Mouse (Mus musculus): ENCODE data around the gene Wdr91.

Wdr91 gene

GRCm38 (mm10) chr6:34879101-34879740 is 31.5 kb downstream of the Wdr91 start:
- DNase-seq (ENCODE audit: low spot score in 2 of 2), result no peak

GRCm38 (mm10) chr6:34877509-34878321 is 33.0 kb downstream of the Wdr91 start, which contains the start of gene Cyren:
Cyren (minus strand) TSS chr6:34878060.
- peak; percentile 89 to 92 for DNase-seq (ENCODE audit: low spot score in 2 of 2)

GRCm38 (mm10) chr6:34876835-34877156 is 33.9 kb downstream of the Wdr91 start:
- no peak for DNase-seq (ENCODE audit: low spot score in 2 of 2)

- DNase-seq (ENCODE audit: low spot score in 2 of 2), result peak in 1 of 2 experiments; percentile 57
These were observed 34.5 kb downstream of the Wdr91 start for GRCm38 (mm10) chr6:34875966-34876834.

- DNase-seq (ENCODE audit: low spot score in 2 of 2), result peak; percentile 43 to 81
These were observed 35.4 kb downstream of the Wdr91 start for GRCm38 (mm10) chr6:34875268-34875761.

GRCm38 (mm10) chr6:34874101-34874921 is 36.4 kb downstream of the Wdr91 start:
- DNase-seq (ENCODE audit: low spot score in 2 of 2), result no peak

GRCm38 (mm10) chr6:34872871-34873270 is 37.8 kb downstream of the Wdr91 start:
- DNase-seq (ENCODE audit: low spot score in 2 of 2), result no peak

- no peak for DNase-seq (ENCODE audit: low spot score in 2 of 2)
These were observed 38.7 kb downstream of the Wdr91 start for GRCm38 (mm10) chr6:34871929-34872328.

GRCm38 (mm10) chr6:34870724-34871123 is 40.0 kb downstream of the Wdr91 start:
- DNase-seq (ENCODE audit: low spot score in 2 of 2), result no peak

GRCm38 (mm10) chr6:34870136-34870535 is 40.5 kb downstream of the Wdr91 start:
- no peak for DNase-seq (ENCODE audit: low spot score in 2 of 2)

- DNase-seq (ENCODE audit: low spot score in 2 of 2), result peak; percentile 48
These were observed 41.3 kb downstream of the Wdr91 start for GRCm38 (mm10) chr6:34869225-34869915.

GRCm38 (mm10) chr6:34868507-34869217 is 42.0 kb downstream of the Wdr91 start:
- DNase-seq (ENCODE audit: low spot score in 2 of 2), result no peak

GRCm38 (mm10) chr6:34867995-34868350 is 42.7 kb downstream of the Wdr91 start:
- DNase-seq (ENCODE audit: low spot score in 2 of 2), result no peak

GRCm38 (mm10) chr6:34867301-34867994 is 43.2 kb downstream of the Wdr91 start:
- no peak for DNase-seq (ENCODE audit: low spot score in 2 of 2)

- DNase-seq (ENCODE audit: low spot score in 2 of 2), result no peak
These were observed 43.9 kb downstream of the Wdr91 start for GRCm38 (mm10) chr6:34866786-34867185.

GRCm38 (mm10) chr6:34865711-34866593 is 44.7 kb downstream of the Wdr91 start:
- no peak for DNase-seq (ENCODE audit: low spot score in 2 of 2)

GRCm38 (mm10) chr6:34865213-34865612 is 45.5 kb downstream of the Wdr91 start:
- no peak for DNase-seq (ENCODE audit: low spot score in 2 of 2)

GRCm38 (mm10) chr6:34863786-34864514 is 46.7 kb downstream of the Wdr91 start:
- DNase-seq (ENCODE audit: low spot score in 2 of 2), result no peak
